Mouse (Mus musculus) splenic B cell, adult 2 months (primary cell): ENCODE data around the gene Dgkg.

ENCODE experiments used
- DNase-seq: peaks from one replicate; pipeline ENCODE4 v3.0.0-alpha.2; 2011; ENCODE audit warnings: low read depth, low spot score
- H3K27me3 ChIP-seq: 2 replicates; pipeline ENCODE4 v1.6.1; 2012; ENCODE audit warnings: mild to moderate bottlenecking, low read length, moderate library complexity, mixed read lengths; ENCODE audit not compliant: control insufficient read depth, poor library complexity, insufficient read depth, severe bottlenecking
- H3K36me3 ChIP-seq: 2 replicates; pipeline ENCODE4 v1.6.1; 2012; ENCODE audit warnings: mild to moderate bottlenecking, low read length, moderate library complexity, mixed read lengths; ENCODE audit not compliant: control insufficient read depth, poor library complexity, insufficient read depth, severe bottlenecking

The Dgkg gene

DNA sequence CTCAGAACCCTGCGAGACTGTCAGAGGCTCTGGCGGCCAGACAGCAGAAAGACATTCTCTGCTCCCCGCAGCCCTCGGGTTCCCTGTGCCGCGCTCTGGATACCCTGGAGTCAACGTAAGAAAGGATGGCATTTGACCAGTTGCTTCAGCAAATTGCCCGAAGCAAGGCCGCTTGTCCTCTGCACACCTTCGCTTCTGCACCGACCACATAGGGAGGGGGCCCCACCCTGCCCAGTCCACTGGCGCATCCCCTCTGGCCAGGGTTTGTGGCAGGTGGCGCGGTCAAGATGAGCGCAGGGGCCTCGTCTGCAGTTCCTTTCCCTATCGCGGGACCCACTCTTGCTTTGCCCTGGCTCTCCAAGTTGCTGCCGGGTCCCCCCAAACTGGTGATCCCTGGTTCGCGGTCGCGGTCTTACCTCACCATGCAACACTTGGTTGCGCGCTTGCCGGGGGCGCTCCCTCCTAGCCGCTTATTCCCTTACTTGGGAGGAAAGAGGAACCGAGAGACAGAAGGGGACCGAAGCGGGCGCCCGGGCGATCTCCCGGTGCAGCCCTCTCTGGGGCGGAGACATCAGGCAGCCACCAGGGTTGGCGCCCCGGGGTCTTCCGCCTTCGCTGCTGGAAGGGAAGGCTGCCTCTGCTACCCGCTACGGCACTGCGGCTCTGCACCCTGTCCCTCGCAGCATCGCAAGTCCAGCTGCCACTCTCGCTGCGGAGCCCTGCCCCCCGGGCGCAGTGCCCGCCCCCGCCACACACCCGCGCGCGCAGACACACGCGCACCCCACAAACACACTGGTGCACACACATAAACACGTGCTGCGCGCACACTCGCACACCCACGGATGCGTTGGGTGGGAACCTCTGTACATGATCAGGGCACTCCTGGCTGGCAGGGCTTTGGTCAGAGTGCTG, at the start of gene Dgkg:
Gene Dgkg (minus strand): TSS at position 689 of the 912 bp plus-strand sequence.
- peak; percentile 73 for DNase-seq
- Histone ChIP-seq H3K36me3 (no peaks in the 10 kb centered on the region), H3K27me3 (no peaks in the 10 kb centered on the region)

DNA sequence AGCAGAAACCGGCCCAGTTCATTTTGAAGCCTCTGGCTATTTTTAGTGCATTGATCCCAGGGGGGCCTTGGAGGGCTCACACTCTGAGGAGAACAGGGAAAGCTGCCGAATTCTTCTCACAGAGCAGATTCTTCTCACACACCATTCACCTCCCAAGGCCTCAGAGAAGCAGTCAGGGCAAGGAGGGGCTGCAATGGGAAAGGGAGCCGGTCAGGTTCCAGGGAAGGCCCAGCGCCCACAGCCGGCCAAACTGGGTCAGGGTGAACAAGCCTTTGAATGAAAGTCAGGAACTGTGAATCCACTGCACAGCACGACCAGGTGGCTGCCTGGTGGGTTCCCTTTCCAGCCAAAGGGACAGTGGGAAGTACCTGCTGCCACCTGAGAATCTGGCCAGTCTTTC, 47.9 kb upstream of the Dgkg start:
- no peaks in the 10 kb centered on the region for H3K27me3 ChIP-seq
- DNase-seq, result no peak
- H3K36me3 ChIP-seq, result no peaks in the 10 kb centered on the region

DNA sequence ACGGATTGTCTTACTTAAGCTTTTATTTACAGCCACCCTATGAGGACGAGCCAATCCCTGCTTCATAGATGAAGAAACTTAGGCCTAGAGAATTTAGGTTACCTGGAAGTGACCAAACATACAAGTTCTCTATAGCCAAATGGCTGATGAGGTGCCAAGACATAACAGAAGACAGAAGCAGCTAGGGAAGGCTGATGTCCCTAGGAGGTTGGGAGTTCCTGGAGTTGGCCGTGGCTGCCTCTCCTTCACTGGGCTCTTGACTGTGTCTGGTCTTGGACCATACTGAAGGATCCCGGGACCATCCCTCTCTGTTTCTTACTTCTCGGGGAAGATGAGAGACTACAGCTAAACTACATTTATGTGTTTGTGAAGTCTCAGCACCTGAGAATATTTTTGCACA, 47.1 kb upstream of the Dgkg start:
- Histone ChIP-seq H3K36me3 (no peaks in the 10 kb centered on the region), H3K27me3 (no peaks in the 10 kb centered on the region)
- DNase-seq, result no peak

GRCm38 (mm10) chr16:22698846-22699760, 42.1 kb upstream of the Dgkg start:
- no peaks in the 10 kb centered on the region for H3K36me3 ChIP-seq
- DNase-seq, result no peak
- H3K27me3 ChIP-seq, result no peaks in the 10 kb centered on the region

DNA sequence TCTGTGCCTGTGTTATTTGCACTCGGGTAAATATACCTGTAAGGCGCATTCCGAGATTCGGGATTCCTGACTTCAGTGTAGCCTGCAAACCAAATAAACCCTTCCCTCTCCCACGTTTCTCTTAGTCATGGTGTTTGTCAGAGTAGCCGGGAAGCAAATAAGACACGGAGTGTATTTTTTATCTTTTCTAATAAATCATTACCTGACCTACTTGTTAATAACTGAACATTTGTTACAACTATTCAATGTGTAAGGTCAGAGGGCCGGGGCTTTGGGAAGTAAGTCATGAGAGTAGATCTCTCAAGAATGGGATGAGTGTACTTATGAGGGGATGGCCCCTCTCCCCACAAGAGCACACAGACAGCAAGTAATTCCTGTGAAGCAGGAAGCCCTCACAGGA, 41.1 kb upstream of the Dgkg start:
- Histone ChIP-seq H3K36me3 (no peaks in the 10 kb centered on the region), H3K27me3 (no peaks in the 10 kb centered on the region)
- no peak for DNase-seq

- peaks cover 2% of the 10 kb centered on the region for H3K27me3 ChIP-seq
- DNase-seq, result peak; percentile 1
- H3K36me3 ChIP-seq, result no peaks in the 10 kb centered on the region
These were observed 32.6 kb upstream of the Dgkg start for GRCm38 (mm10) chr16:22689622-22690021.

DNA sequence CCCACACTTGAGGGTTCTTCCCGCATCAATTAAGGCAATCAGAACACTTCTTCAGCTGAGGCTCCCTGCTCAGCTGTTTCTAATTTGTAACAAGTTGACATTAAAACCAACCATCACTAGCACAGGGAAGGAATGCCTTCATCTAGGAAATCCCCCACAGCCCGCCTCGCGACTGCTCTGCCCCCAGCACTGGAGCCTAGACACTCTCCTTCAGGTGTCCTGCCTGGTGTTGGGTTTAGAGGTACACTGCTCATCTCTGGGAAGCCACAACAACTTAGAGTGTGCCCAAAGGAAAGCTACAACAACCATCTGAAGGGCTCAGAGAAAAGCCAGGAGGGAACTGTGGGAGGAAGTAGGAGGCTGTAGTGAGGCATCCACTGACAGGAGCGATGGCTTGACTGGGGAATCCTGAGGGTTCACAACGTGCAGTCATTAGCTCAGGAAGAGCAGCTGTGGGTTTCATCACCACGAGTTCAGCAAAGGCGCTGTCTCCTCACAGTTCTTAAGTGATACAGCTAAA, 30.8 kb upstream of the Dgkg start:
- H3K36me3 ChIP-seq, result no peaks in the 10 kb centered on the region
- peaks cover 2% of the 10 kb centered on the region for H3K27me3 ChIP-seq
- DNase-seq, result no peak

- Histone ChIP-seq H3K27me3 (peaks cover 2% of the 10 kb centered on the region; the same call in 1 of the 2 replicates), H3K36me3 (no peaks in the 10 kb centered on the region)
- no peak for DNase-seq
These were observed 26.6 kb upstream of the Dgkg start for GRCm38 (mm10) chr16:22683605-22684004.

- peaks cover 2% of the 10 kb centered on the region; the same call in 1 of the 2 replicates for H3K27me3 ChIP-seq
- DNase-seq, result no peak
These were observed 25.7 kb upstream of the Dgkg start for GRCm38 (mm10) chr16:22682727-22683126.

GRCm38 (mm10) chr16:22679641-22680040, 22.6 kb upstream of the Dgkg start:
- Histone ChIP-seq H3K36me3 (no peaks in the 10 kb centered on the region), H3K27me3 (no peaks in the 10 kb centered on the region)
- DNase-seq, result no peak

More at GRCm38 (mm10) chr16:22682727-22683126, 25.7 kb upstream of the Dgkg start:
- no peaks in the 10 kb centered on the region for H3K36me3 ChIP-seq

DNA sequence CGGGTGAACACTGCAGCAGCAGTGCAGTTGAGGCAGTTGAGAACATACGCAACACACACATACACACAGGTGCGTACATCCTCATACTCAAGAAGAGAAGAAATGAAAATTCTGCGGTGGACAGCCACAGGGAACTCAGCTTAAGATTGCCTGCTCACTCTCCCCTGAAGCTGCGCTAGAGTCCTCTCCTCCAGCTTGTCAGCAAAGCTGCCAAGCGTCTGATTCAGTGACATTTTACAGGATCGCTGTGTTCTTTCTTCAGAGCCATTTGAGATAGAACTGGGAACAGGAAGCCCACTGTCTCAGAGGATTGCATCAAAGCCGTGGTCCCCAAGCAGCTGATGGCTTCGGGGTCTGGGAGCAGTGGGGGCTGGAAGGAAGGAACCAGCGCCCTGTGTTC, 17.6 kb upstream of the Dgkg start:
- H3K36me3 ChIP-seq, result no peaks in the 10 kb centered on the region
- DNase-seq, result no peak
- H3K27me3 ChIP-seq, result no peaks in the 10 kb centered on the region

DNA sequence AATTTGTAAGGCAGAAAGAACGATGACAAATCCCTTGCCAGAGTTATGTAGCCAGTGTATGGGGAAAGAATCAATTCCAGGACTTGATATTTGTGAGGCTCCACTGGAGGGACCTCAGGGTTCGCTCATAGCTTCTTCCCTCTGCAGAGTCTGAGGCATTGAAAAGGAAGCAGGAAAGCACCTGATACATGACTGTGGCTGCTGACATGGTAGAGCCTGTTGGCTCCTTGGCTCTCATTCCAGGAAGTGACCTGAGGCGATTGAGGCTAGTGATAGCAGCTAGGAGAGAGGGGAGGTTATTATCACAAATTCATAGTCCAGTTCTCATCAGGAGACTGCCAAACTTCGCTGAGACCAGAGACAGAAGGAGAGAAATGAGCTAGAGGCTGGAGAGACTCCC, 17.1 kb upstream of the Dgkg start:
- no peaks in the 10 kb centered on the region for H3K27me3 ChIP-seq
- no peaks in the 10 kb centered on the region for H3K36me3 ChIP-seq

DNA sequence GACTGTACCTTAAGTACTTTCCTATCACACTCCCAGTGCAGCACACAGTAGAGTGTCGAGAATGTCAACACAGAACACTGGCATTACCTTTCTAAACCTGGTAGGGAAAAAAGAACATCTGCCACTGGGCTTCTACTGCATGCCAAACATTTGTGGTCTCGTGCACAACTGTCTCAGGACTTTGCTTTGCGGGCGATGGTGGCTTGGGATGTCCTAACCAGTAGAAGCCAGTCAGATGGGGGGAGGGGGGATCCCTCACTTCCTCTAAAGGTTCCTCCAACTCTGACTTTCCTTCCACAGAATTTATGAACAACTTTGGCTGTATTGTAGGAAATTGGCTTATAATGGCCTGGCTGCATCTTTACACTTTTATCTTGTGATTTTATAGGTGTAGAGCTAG, 7.0 kb upstream of the Dgkg start:
- Histone ChIP-seq H3K27me3 (no peaks in the 10 kb centered on the region), H3K36me3 (no peaks in the 10 kb centered on the region)
- DNase-seq, result no peak

More for the DNA sequence above, 17.1 kb upstream of the Dgkg start:
- DNase-seq, result no peak

- Histone ChIP-seq H3K27me3 (no peaks in the 10 kb centered on the region), H3K36me3 (no peaks in the 10 kb centered on the region)
- DNase-seq, result no peak
These were observed 6.1 kb upstream of the Dgkg start for GRCm38 (mm10) chr16:22663136-22663535.

DNA sequence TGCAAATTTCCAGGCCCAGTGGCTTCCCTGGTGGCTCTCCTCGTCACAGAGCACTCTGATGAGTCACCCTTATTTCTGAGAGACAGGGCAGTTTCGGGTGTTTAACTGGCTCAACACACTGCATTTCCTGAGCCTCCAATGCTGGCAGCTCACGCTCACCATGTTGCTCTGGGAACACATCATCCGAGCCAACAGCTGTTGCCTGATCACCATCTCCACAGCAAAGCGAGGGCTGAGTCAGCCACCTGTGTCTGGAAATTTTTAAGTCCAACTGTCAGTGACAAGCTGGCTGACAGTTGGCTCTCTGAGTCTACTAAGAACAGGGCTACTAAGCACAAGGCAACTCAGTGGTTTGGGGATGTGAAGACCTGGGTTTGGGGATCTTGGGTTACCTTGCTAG, 4.1 kb upstream of the Dgkg start:
- no peaks in the 10 kb centered on the region for H3K27me3 ChIP-seq
- H3K36me3 ChIP-seq, result no peaks in the 10 kb centered on the region
- DNase-seq, result no peak
